Mouse (Mus musculus) forebrain, postnatal 0 days (tissue): Measurements from ENCODE around the gene Il4i1. TPM values are rescaled to one million over a fixed set of nuclear protein-coding genes. Genes with fewer than 3 reads are reported as not detected.

Experiments
- ATAC-seq: fragments of 200-750 bp; cut with Nextera tagmentation; 2 replicates; pipeline ENCODE4 v1.8.0; 2017; ENCODE audit warnings: mild to moderate bottlenecking, moderate library complexity
- DNase-seq: peaks from one replicate; pipeline ENCODE4 v3.0.0-alpha.2; 2015
- H3K27ac ChIP-seq: fragments of 300-500 bp; sonication (generic); 2 replicates; pipeline ENCODE4 v1.5.1; 2014; ENCODE audit warnings: low read depth, mild to moderate bottlenecking, antibody characterized with exemption, low read length, moderate library complexity, mixed read lengths
- H3K27me3 ChIP-seq: fragments of 300-500 bp; sonication (generic); 2 replicates; pipeline ENCODE4 v1.6.1; 2014; ENCODE audit warnings: mild to moderate bottlenecking, low read length, mixed read lengths; ENCODE audit not compliant: insufficient read depth
- H3K36me3 ChIP-seq: fragments of 300-500 bp; sonication (generic); 2 replicates; pipeline ENCODE4 v1.6.1; 2014; ENCODE audit warnings: mild to moderate bottlenecking, moderate library complexity; ENCODE audit not compliant: insufficient read depth
- H3K4me1 ChIP-seq: fragments of 300-500 bp; sonication (generic); 2 replicates; pipeline ENCODE4 v1.6.1; 2014; ENCODE audit warnings: antibody characterized with exemption; ENCODE audit not compliant: insufficient read depth
- H3K4me2 ChIP-seq: fragments of 300-500 bp; sonication (generic); 2 replicates; pipeline ENCODE4 v1.6.1; 2014; ENCODE audit warnings: low read depth, mild to moderate bottlenecking, moderate library complexity
- H3K4me3 ChIP-seq: fragments of 300-500 bp; sonication (generic); 2 replicates; pipeline ENCODE4 v1.5.1; 2014; ENCODE audit warnings: low read depth, low read length, mixed read lengths
- H3K9ac ChIP-seq: fragments of 300-500 bp; sonication (generic); 2 replicates; pipeline ENCODE4 v1.6.1; 2014; ENCODE audit warnings: mild to moderate bottlenecking
- H3K9me3 ChIP-seq: fragments of 300-500 bp; sonication (generic); 2 replicates; pipeline ENCODE4 v1.6.1; 2016; ENCODE audit warnings: low read length
- CTCF ChIP-seq: sonication (generic); IDR thresholded peaks from 2 replicates; pipeline ENCODE4 v1.5.1; 2016; ENCODE audit warnings: antibody characterized with exemption, control low read depth, low read depth
- WGBS: fragments of 180-500 bp; shearing (Covaris S2); extraction: QIAGEN DNeasy Blood & Tissue Kit; methylation state at CpG from one replicate; pipeline ENCODE4 v1.1.7; 2014; 5-methylcytosine and 5-hydroxymethylcytosine counted together
- polyA plus RNA-seq: library from polyadenylated mRNA; unstranded; fragments of >200 nt; fragmentation: Nextera tagmentation; extraction: Ambion mirVana; gene quantifications from 2 replicates; pipeline ENCODE4 v1.2.1, GENCODE M21; 2015
- total RNA-seq: library from RNA; depleted of rRNA; stranded (reverse); fragments of >200 nt; gene quantifications from 2 replicates; pipeline ENCODE4 v1.2.3, GENCODE M21; 2014

Gene Il4i1
- total and polyA plus RNA-seq, 2 experiments from 2014 or later, result 0.21 to 1.3 TPM

DNA sequence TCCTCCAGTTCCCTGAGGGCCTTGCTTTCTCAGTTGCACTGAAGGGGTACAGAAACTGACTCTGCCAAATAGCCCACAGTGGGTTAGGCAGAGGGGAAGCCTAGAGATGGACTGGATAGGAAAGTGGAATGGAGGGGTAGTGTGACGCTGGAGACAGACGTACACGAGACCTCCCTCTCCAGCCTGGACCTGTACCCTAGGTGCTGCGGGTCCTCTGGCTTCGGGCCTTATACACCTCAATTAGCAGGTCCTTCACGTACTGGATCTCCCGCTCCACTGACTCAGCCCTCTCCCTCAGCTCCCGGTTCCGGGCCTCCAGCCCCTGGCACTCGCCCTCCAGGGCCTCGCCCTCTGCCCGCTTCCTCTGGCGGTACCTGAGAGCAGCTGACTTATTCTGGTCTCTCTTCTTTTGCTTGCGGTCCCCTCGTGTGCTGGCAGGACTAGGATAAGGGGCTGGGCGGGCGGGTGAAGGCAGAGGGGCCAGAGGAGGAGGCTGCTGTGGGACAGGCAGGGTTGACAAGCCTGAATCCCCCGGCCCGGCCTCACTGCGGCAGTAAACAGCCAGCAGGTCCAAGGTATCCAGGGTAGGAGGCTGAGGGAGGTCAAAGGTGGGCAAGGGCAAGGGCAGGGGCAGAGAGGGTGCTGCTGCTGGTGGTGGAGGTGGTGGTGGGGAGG lies 3.4 kb upstream of the Il4i1 start:
- TF ChIP-seq CTCF, result no peak
- H3K27me3 ChIP-seq, result no peaks in the 10 kb centered on the region
- 0 out of 2 replicates have a peak, but pooled peaks cover 4% of the 10 kb centered on the region for H3K36me3 ChIP-seq
- ATAC-seq (no peak), DNase-seq (no peak)
- no peak overlapping the region for H3K4me2 ChIP-seq
- no peaks in the 10 kb centered on the region for H3K9me3 ChIP-seq
- no peak overlapping the region for H3K9ac ChIP-seq
- no peak overlapping the region for H3K4me3 ChIP-seq
- no peak overlapping the region for H3K27ac ChIP-seq
- WGBS, result 95% methylated on average over 20 of the region's 20 CpGs
- H3K4me1 ChIP-seq, result peaks cover 12% of the 10 kb centered on the region

DNA sequence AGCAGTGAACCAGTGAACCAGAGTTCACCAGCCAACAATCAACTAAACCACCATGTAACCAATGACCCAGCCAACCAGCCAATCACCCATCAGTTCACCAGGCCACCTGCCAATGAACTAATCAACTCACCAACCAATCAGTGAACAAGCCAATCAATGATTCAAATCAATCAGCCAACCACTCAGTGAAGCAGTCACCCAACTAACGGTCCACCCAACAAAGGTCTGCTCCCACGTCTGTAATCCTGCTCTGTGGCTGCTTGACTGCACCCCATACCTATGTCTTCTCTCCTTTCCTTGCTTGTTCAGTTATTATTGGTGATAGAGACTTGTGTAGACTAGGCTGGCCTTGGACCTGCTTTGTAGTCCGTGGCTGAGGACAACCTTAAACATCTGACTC lies 2.2 kb upstream of the Il4i1 start:
- Histone ChIP-seq H3K9ac (no peak overlapping the region), H3K27me3 (no peaks in the 10 kb centered on the region), H3K4me3 (no peak overlapping the region), H3K4me2 (no peak overlapping the region), H3K9me3 (no peaks in the 10 kb centered on the region), H3K4me1 (peaks cover 21% of the 10 kb centered on the region), H3K36me3 (0 out of 2 replicates have a peak, but pooled peaks cover 4% of the 10 kb centered on the region), H3K27ac (no peak overlapping the region)
- 96% methylated on average over 3 of the region's 3 CpGs for WGBS
- DNase-seq (no peak), ATAC-seq (no peak)
- TF ChIP-seq CTCF, result no peak

DNA sequence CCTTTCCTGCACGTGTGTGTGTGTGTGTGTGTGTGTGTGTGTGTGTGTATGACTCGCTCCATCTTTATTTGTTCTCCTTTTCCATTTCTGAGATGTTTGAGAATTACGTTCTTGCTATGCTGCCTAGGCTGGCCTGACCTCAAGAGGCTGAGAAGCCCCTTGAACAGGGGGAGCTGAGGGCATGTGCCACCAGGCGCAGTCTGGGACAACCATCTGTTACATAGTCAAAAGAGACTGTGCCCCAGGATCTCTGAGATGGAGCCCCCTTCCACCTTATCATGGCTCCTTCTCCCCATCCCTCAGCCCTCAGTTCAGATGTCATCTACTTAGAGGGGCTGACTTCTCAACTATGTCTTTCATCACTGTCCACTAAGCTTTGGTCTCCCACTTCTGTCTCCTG lies 1.8 kb upstream of the Il4i1 start:
- peaks cover 21% of the 10 kb centered on the region for H3K4me1 ChIP-seq
- H3K36me3 ChIP-seq, result 0 out of 2 replicates have a peak, but pooled peaks cover 4% of the 10 kb centered on the region
- H3K9ac ChIP-seq, result no peak overlapping the region
- WGBS, result 97% methylated on average over 4 of the region's 4 CpGs
- ATAC-seq (no peak), DNase-seq (no peak)
- no peak overlapping the region for H3K27ac ChIP-seq
- no peaks in the 10 kb centered on the region for H3K9me3 ChIP-seq
- no peak overlapping the region for H3K4me3 ChIP-seq
- no peaks in the 10 kb centered on the region for H3K27me3 ChIP-seq
- H3K4me2 ChIP-seq, result no peak overlapping the region
- no peak for TF ChIP-seq CTCF

DNA sequence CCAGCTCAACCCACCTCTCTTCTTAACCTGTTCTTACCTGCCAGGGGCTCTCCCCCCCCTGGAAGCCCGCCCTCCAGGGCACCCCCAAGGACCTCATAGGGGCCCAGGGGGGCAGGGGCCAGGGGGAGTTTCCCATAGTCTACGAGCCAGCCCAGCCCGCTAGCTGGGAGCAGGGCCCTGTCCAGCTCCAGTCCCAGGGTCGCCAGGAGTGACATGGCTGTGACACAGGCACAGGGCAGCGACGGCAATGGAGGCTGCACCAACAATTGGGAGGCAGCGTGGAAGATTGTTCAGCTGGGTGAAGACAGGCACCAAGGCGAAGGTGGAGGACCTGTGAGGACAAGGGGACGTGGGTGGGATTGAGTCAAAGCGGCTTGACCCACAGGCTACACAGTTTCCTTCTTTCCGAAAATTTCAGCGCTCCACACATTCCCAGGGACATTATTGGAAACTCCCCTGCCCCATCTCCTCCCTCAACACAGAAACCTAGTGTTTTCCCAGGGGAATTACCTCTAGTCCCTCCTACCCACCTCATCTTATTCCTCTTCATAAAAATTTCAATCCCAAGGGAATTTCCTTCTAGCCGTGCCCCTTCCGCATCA lies 1.1 kb upstream of the Il4i1 start:
- ATAC-seq (no peak), DNase-seq (no peak)
- H3K9me3 ChIP-seq, result no peaks in the 10 kb centered on the region
- H3K36me3 ChIP-seq, result 0 out of 2 replicates have a peak, but pooled peaks cover 4% of the 10 kb centered on the region
- WGBS, result 22% methylated on average over 14 of the region's 14 CpGs
- H3K27ac ChIP-seq, result peak overlapping the region; percentile 93
- H3K4me1 ChIP-seq, result peaks cover 21% of the 10 kb centered on the region
- H3K4me3 ChIP-seq, result peak overlapping the region; percentile 89
- H3K9ac ChIP-seq, result no peak overlapping the region
- H3K4me2 ChIP-seq, result peak overlapping the region; percentile 41
- no peak for TF ChIP-seq CTCF
- no peaks in the 10 kb centered on the region for H3K27me3 ChIP-seq

DNA sequence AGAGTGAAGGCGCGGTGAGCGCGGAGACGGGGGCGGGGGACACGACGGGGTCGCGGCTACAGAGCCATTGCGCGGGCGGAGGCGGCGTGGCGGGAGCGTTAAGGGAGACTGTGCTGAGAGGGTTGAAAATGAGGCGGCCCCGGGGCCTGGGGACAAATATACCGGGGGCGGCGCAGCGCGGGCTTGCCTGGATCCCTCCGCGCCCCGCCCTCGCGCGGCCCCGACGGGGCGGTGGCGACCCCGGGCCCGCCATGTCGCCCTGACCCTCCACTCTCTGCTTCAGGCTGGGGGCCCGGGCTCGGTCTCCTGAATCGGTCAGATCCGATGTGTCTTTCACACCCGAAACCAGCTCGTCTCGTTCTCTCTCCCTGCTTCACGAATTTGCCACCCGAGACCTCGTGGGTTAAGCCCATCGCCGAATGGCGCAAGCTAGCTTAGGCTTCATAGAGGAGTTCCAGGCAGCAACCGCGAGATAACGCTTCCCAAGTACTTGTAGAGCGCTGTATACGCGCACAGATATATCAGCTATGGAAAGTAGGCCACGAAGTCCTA lies 359 bp downstream of the Il4i1 start, which contains the start of gene Atf5:
Gene Atf5, minus strand, starts transcription at position 189 of the 552 bp plus-strand sequence.
- Histone ChIP-seq H3K9ac (peak within 1 kb of the TSS; percentile 92), H3K4me1 (peaks cover 21% of the 10 kb centered on the region), H3K4me2 (peak within 1 kb of the TSS; percentile 58), H3K27me3 (no peaks in the 10 kb centered on the region), H3K27ac (peak within 1 kb of the TSS; percentile 93), H3K4me3 (peak within 1 kb of the TSS; percentile 89), H3K9me3 (no peaks in the 10 kb centered on the region), H3K36me3 (0 out of 2 replicates have a peak, but pooled peaks cover 4% of the 10 kb centered on the region)
- peak; percentile 19 for ATAC-seq
- TF ChIP-seq CTCF, result no peak
- DNase-seq, result peak; percentile 70
- WGBS, result under 1% methylated on average over 43 of the region's 57 CpGs

DNA sequence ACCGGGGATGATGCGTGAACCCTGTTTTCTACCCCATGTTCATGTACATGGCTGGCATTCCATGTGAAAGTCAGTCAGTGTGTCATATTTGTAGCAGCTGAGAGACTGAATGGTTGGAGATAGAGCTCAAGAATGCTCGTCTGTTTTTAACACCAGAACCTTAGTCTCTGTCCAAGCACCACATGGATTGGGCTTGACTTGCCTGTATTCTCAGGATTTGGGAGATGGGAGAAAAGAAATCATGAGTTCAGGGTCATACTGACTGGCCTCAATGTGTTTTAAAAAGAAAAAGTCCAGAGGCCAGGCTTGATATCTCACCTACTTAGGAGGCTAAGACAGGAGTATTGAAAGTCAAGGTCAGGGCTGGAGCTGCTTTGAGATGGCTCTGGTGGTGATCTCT lies 1.3 kb downstream of the Il4i1 start:
- Histone ChIP-seq H3K27ac (no peak overlapping the region; the same call in 1 of the 2 replicates), H3K9ac (peak overlapping the region; percentile 92; the same call in 1 of the 2 replicates), H3K36me3 (0 out of 2 replicates have a peak, but pooled peaks cover 4% of the 10 kb centered on the region), H3K4me3 (peak overlapping the region; percentile 89), H3K4me1 (peaks cover 21% of the 10 kb centered on the region), H3K4me2 (peak overlapping the region; percentile 58), H3K9me3 (no peaks in the 10 kb centered on the region), H3K27me3 (no peaks in the 10 kb centered on the region)
- TF ChIP-seq CTCF, result no peak
- DNase-seq (no peak), ATAC-seq (no peak)
- 26% methylated on average over 3 of the region's 3 CpGs for WGBS
